Mouse (Mus musculus): ENCODE measurements around the gene Hmgcr. TPM values are rescaled to one million over a fixed set of nuclear protein-coding genes. Genes with fewer than 3 reads are reported as not detected.
"Not testable (repeated sequence)": the region's sequence is repeated elsewhere in the genome, so short reads cannot be mapped to it uniquely, and the experiment has no call there.

The Hmgcr gene
- polyA plus RNA-seq, 1 experiment from 2014 or later = 127 TPM

- 86% methylated on average over 6 of the region's 6 CpGs for WGBS
Observed at GRCm38 (mm10) chr13:96672276-96672675, 1.5 kb upstream of the Hmgcr start.

GRCm38 (mm10) chr13:96671906-96672234 is 1.1 kb upstream of the Hmgcr start:
- 94% methylated on average over 5 of the region's 5 CpGs for WGBS
- H3K9me3 ChIP-seq (ENCODE audit: control insufficient read depth, low read length) = no peaks in the 10 kb centered on the region
- H3K4me1 ChIP-seq (replicated peaks; ENCODE audit: control insufficient read depth, insufficient read depth, low read length) = peaks cover 30% of the 10 kb centered on the region
- no peak overlapping the region for H3K9ac ChIP-seq (ENCODE audit: low read length)
- H3K4me3 ChIP-seq (ENCODE audit: low read depth, low read length) = no peak overlapping the region
- H3K4me2 ChIP-seq (ENCODE audit: low read length) = no peak overlapping the region
- DNase-seq (ENCODE audit: low spot score) (no peak), ATAC-seq (replicated peaks; ENCODE audit: low FRiP score, low TSS enrichment, low read depth) (no peak)
- no peaks in the 10 kb centered on the region for H3K27me3 ChIP-seq (replicated peaks; ENCODE audit: control insufficient read depth, insufficient read depth, low read length)
- 0 out of 2 replicates have a peak, but pooled peaks cover 4% of the 10 kb centered on the region for H3K36me3 ChIP-seq (ENCODE audit: control insufficient read depth, insufficient read depth, low read length)
- H3K27ac ChIP-seq (ENCODE audit: low read depth) = no peak overlapping the region

More at GRCm38 (mm10) chr13:96672276-96672675, 1.5 kb upstream of the Hmgcr start:
- H3K4me1 ChIP-seq (replicated peaks; ENCODE audit: control insufficient read depth, insufficient read depth, low read length) = peaks cover 25% of the 10 kb centered on the region
- DNase-seq (ENCODE audit: low spot score) (no peak), ATAC-seq (replicated peaks; ENCODE audit: low FRiP score, low TSS enrichment, low read depth) (no peak)
- H3K27me3 ChIP-seq (replicated peaks; ENCODE audit: control insufficient read depth, insufficient read depth, low read length) = no peaks in the 10 kb centered on the region
- no peaks in the 10 kb centered on the region for H3K9me3 ChIP-seq (ENCODE audit: control insufficient read depth, low read length)
- no peak overlapping the region for H3K4me3 ChIP-seq (ENCODE audit: low read depth, low read length)
- no peak overlapping the region for H3K27ac ChIP-seq (ENCODE audit: low read depth)
- H3K36me3 ChIP-seq (ENCODE audit: control insufficient read depth, insufficient read depth, low read length) = no peaks in the 10 kb centered on the region
- no peak overlapping the region for H3K9ac ChIP-seq (ENCODE audit: low read length)
- no peak overlapping the region for H3K4me2 ChIP-seq (ENCODE audit: low read length)

DNA sequence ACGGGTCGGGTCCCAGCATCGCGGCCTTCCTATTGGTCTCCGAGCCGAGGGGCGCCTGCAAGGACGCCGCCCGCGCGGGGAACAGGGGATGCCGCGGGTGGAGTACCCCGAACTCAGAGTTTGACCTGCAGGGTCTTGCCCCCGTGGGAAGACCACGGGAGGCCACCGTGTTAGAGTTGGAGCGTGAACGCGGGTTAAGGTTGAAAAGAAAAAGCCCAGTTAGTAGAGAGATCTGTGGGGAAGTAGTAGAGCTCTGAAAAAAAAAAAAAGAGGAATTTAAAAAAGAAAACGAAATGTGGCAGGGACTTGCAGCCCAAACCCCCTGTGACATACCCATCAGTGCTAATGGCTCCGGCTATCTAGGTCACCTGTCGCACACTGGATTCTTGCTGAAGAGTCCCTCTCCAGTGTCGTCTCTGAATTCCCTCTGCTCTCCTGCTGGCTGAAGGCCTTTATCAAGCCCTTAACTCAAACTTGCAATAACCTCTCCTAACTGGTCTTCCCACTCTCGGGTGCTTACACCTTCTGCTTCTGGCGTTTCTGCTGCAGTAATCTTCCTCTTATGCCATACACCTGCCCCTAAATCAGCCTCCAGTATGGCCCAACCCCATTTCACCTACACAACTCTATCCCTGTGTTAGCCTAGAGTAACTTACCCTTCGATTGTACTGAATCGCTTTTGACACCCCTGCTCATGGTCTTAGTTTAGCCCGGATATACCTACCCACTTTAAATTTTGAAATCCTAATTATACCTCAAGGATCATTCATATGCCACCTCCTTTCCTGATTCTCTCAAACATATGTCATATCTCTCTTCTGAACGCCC is 556 bp upstream of the Hmgcr start:
- H3K4me1 ChIP-seq (replicated peaks; ENCODE audit: control insufficient read depth, insufficient read depth, low read length) = peaks cover 30% of the 10 kb centered on the region
- DNase-seq (ENCODE audit: low spot score) (peak; percentile 72), ATAC-seq (replicated peaks; ENCODE audit: low FRiP score, low TSS enrichment, low read depth) (no peak; the same call in 1 of the 2 replicates)
- H3K4me2 ChIP-seq (ENCODE audit: low read length) = peak overlapping the region; percentile 79
- WGBS = 14% methylated on average over 31 of the region's 31 CpGs
- peak overlapping the region; percentile 64 for H3K27ac ChIP-seq (ENCODE audit: low read depth)
- peak overlapping the region; percentile 40 for H3K9ac ChIP-seq (ENCODE audit: low read length)
- peaks cover 9% of the 10 kb centered on the region; the same call in 1 of the 2 replicates for H3K36me3 ChIP-seq (ENCODE audit: control insufficient read depth, insufficient read depth, low read length)
- peak overlapping the region; percentile 93 for H3K4me3 ChIP-seq (ENCODE audit: low read depth, low read length)
- no peaks in the 10 kb centered on the region for H3K27me3 ChIP-seq (replicated peaks; ENCODE audit: control insufficient read depth, insufficient read depth, low read length)
- no peaks in the 10 kb centered on the region for H3K9me3 ChIP-seq (ENCODE audit: control insufficient read depth, low read length)

GRCm38 (mm10) chr13:96670019-96670405 is 724 bp downstream of the Hmgcr start:
- ATAC-seq (replicated peaks; ENCODE audit: low FRiP score, low TSS enrichment, low read depth) = no peak
- Histone ChIP-seq H3K9me3 (ENCODE audit: control insufficient read depth, low read length) (no peaks in the 10 kb centered on the region), H3K4me1 (replicated peaks; ENCODE audit: control insufficient read depth, insufficient read depth, low read length) (peaks cover 30% of the 10 kb centered on the region), H3K27ac (ENCODE audit: low read depth) (peak overlapping the region; percentile 88), H3K36me3 (ENCODE audit: control insufficient read depth, insufficient read depth, low read length) (peaks cover 20% of the 10 kb centered on the region), H3K27me3 (replicated peaks; ENCODE audit: control insufficient read depth, insufficient read depth, low read length) (no peaks in the 10 kb centered on the region), H3K4me2 (ENCODE audit: low read length) (peak overlapping the region; percentile 79), H3K4me3 (ENCODE audit: low read depth, low read length) (peak overlapping the region; percentile 93), H3K9ac (ENCODE audit: low read length) (peak overlapping the region; percentile 94)
- DNase-seq (ENCODE audit: low spot score) = no peak
- 3% methylated on average over 13 of the region's 13 CpGs for WGBS

DNA sequence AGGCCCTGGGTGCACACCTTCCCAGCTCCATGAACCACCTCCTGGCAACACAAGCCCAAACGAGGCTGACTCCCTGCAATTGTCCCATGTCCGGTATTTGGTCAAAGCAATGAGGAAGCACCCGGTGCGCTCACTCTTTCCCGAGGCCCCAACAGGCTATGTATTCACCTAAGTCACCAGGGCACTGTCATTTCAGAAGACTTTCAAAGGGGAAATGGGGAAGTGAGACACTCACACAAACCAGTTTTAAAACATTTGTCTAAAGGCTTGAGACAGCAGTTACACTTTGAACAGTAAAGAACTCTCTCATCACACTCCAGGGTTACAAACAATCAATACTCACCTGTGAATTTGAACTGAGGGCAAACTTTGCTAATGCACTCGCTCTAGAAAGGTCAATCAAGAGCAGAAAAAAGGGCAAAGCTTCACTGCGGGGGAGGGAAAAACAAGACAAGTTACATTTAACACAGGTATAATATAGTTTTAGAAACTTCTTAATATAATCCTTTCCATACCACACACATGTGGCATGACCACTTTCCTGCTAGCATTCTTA is 6.2 kb downstream of the Hmgcr start:
- H3K4me2 ChIP-seq (ENCODE audit: low read length) = no peak overlapping the region
- H3K27ac ChIP-seq (ENCODE audit: low read depth) = no peak overlapping the region
- 87% methylated on average over 7 of the region's 7 CpGs for WGBS
- peaks cover 24% of the 10 kb centered on the region for H3K4me1 ChIP-seq (replicated peaks; ENCODE audit: control insufficient read depth, insufficient read depth, low read length)
- no peaks in the 10 kb centered on the region for H3K27me3 ChIP-seq (replicated peaks; ENCODE audit: control insufficient read depth, insufficient read depth, low read length)
- DNase-seq (ENCODE audit: low spot score) (no peak), ATAC-seq (replicated peaks; ENCODE audit: low FRiP score, low TSS enrichment, low read depth) (no peak)
- no peak overlapping the region for H3K9ac ChIP-seq (ENCODE audit: low read length)
- peaks cover 74% of the 10 kb centered on the region for H3K36me3 ChIP-seq (ENCODE audit: control insufficient read depth, insufficient read depth, low read length)
- H3K9me3 ChIP-seq (ENCODE audit: control insufficient read depth, low read length) = no peaks in the 10 kb centered on the region
- no peak overlapping the region for H3K4me3 ChIP-seq (ENCODE audit: low read depth, low read length)

GRCm38 (mm10) chr13:96663120-96663519 is 7.6 kb downstream of the Hmgcr start:
- H3K9me3 ChIP-seq (ENCODE audit: control insufficient read depth, low read length); H3K9ac ChIP-seq (ENCODE audit: low read length); H3K4me2 ChIP-seq (ENCODE audit: low read length); ATAC-seq (replicated peaks; ENCODE audit: low FRiP score, low TSS enrichment, low read depth); H3K4me3 ChIP-seq (ENCODE audit: low read depth, low read length); DNase-seq (ENCODE audit: low spot score); H3K27me3 ChIP-seq (replicated peaks; ENCODE audit: control insufficient read depth, insufficient read depth, low read length); H3K27ac ChIP-seq (ENCODE audit: low read depth): not testable (repeated sequence)
- 88% methylated on average over 4 of the region's 4 CpGs for WGBS
- peaks cover 10% of the 10 kb centered on the region; the same call in 1 of the 2 replicates for H3K4me1 ChIP-seq (replicated peaks; ENCODE audit: control insufficient read depth, insufficient read depth, low read length)
- peaks cover 88% of the 10 kb centered on the region for H3K36me3 ChIP-seq (ENCODE audit: control insufficient read depth, insufficient read depth, low read length)

- H3K9ac ChIP-seq (ENCODE audit: low read length) = no peak overlapping the region
- no peaks in the 10 kb centered on the region for H3K27me3 ChIP-seq (replicated peaks; ENCODE audit: control insufficient read depth, insufficient read depth, low read length)
- H3K36me3 ChIP-seq (ENCODE audit: control insufficient read depth, insufficient read depth, low read length) = peaks cover 99% of the 10 kb centered on the region
- DNase-seq (ENCODE audit: low spot score) = no peak
- H3K4me3 ChIP-seq (ENCODE audit: low read depth, low read length) = no peak overlapping the region
- ATAC-seq (replicated peaks; ENCODE audit: low FRiP score, low TSS enrichment, low read depth) = no peak
- no peak overlapping the region for H3K4me2 ChIP-seq (ENCODE audit: low read length)
- H3K4me1 ChIP-seq (replicated peaks; ENCODE audit: control insufficient read depth, insufficient read depth, low read length) = no peaks in the 10 kb centered on the region
- no peak overlapping the region for H3K27ac ChIP-seq (ENCODE audit: low read depth)
- 82% methylated on average over 10 of the region's 10 CpGs for WGBS
- no peaks in the 10 kb centered on the region for H3K9me3 ChIP-seq (ENCODE audit: control insufficient read depth, low read length)
Observed at GRCm38 (mm10) chr13:96660095-96660860, 10.5 kb downstream of the Hmgcr start.

DNA sequence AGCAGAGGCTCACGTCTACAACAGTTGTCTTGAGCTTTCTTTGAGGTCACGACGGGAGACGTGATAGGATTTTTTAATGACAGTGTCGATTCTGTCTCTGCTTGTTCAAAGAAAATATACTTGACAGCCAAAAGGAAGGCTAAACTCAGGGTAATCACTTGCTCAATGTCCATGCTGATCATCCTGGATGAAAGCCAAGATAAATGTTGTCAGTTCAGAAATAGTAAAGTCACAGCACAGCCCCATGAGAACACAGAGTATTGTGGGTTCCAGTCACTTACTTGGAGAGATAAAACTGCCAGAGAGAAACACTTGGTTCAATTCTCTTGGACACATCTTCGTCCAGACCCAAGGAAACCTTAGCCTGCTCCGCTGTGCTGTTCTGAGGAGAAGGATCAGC is 11.8 kb downstream of the Hmgcr start:
- ATAC-seq (replicated peaks; ENCODE audit: low FRiP score, low TSS enrichment, low read depth) (no peak), DNase-seq (ENCODE audit: low spot score) (no peak)
- 89% methylated on average over 7 of the region's 7 CpGs for WGBS
- Histone ChIP-seq H3K4me2 (ENCODE audit: low read length) (no peak overlapping the region), H3K27me3 (replicated peaks; ENCODE audit: control insufficient read depth, insufficient read depth, low read length) (no peaks in the 10 kb centered on the region), H3K4me3 (ENCODE audit: low read depth, low read length) (no peak overlapping the region), H3K36me3 (ENCODE audit: control insufficient read depth, insufficient read depth, low read length) (peaks cover 99% of the 10 kb centered on the region), H3K9ac (ENCODE audit: low read length) (no peak overlapping the region), H3K27ac (ENCODE audit: low read depth) (no peak overlapping the region), H3K4me1 (replicated peaks; ENCODE audit: control insufficient read depth, insufficient read depth, low read length) (no peaks in the 10 kb centered on the region), H3K9me3 (ENCODE audit: control insufficient read depth, low read length) (no peaks in the 10 kb centered on the region)

Data from intestine, embryonic 14.5 days (tissue).